Mouse (Mus musculus) brain, embryonic 14.5 days (tissue): ENCODE measurements around the gene Zbtb45.

Experiments
- CTCF ChIP-seq: fragments of 200-500 bp; IDR thresholded peaks from 2 replicates; pipeline ENCODE4 v1.5.1; 2012; ENCODE audit warnings: inconsistent platforms, mild to moderate bottlenecking, moderate library complexity, borderline replicate concordance; ENCODE audit not compliant: insufficient read depth, insufficient read length; ENCODE audit errors: extremely low read depth
- POLR2A ChIP-seq: fragments of 200-500 bp; IDR thresholded peaks from 2 replicates; pipeline ENCODE4 v1.6.1; 2012; ENCODE audit warnings: mild to moderate bottlenecking, inconsistent platforms, borderline replicate concordance; ENCODE audit not compliant: poor library complexity, insufficient read depth, insufficient read length, severe bottlenecking; ENCODE audit errors: extremely low read depth

- TF ChIP-seq CTCF: no peak
- peak; percentile 61; the same call in 1 of the 2 replicates for TF ChIP-seq POLR2A
These were observed 44.6 kb upstream of the Zbtb45 start, which contains the start of gene Mzf1 for GRCm38 (mm10) chr7:13054287-13055010.
